Comparison of ENCODE assay signal across 8 mouse cellular contexts in the genomic region with DNA sequence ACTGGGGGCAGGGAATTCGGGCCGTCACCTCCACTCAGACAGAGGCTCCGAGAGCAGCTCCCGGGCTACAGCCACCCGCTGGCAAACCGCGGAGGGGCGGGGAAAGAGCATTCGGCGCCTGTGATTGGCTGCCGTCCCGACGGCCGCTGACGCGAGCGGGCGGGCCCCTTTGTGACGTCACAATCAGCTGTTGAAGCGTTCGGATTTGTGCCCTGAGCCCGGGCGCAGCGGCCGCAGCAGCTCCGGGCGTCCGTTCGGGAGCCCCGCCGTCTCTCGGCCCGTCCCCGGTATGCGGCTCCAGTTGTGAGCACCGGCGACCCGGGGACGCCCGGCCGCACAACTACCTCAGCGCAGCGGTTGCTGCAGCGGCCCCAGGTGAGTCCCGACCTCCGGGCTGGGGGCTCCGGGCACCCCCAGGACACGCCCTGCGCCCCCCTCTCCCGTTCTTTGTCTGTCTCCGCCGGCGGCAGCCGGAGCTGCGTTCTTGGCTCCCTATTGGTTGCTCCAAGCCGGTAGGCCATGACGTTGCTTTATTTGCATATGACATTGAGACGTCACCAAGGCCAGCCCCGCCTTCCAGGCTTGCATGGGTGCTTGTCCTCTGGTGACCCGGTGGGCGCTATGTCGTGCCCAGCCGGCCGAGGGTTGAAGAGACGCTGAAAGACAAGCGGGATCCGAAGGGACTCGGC. TPM values are rescaled to one million over a fixed set of nuclear protein-coding genes. Genes with fewer than 3 reads are reported as not detected.
DNase-seq lines count a peak whose midpoint lies in the region; ATAC-seq and TF ChIP-seq lines count a peak whose summit lies in the region.

No protein-coding gene starts in this region.

- peaks cover 15% of the 10 kb centered on the region for H3K4me1 ChIP-seq in bone marrow macrophage, adult 2 months (ENCODE audit: control insufficient read depth, insufficient read depth, low read length)
- H3K4me1 ChIP-seq in embryonic fibroblast, embryonic 13.5 days (ENCODE audit: control insufficient read depth, insufficient read depth, low read length) = peaks cover 5% of the 10 kb centered on the region
- peaks cover 21% of the 10 kb centered on the region for H3K4me1 ChIP-seq in heart, embryonic 11.5 days (ENCODE audit: control insufficient read depth, insufficient read depth, low read length)
- H3K4me1 ChIP-seq in kidney, embryonic 16.5 days (ENCODE audit: insufficient read depth, low read length) = peaks cover 30% of the 10 kb centered on the region
- peaks cover 33% of the 10 kb centered on the region for H3K4me1 ChIP-seq in liver, adult 2 months (ENCODE audit: control insufficient read depth, insufficient read depth, low read length)

- H3K27ac ChIP-seq in bone marrow macrophage, adult 2 months (ENCODE audit: insufficient read depth, low read depth, low read length) = peak overlapping the region; percentile 90
- H3K27ac ChIP-seq in embryonic fibroblast, embryonic 13.5 days (ENCODE audit: insufficient read depth, low read length) = peak overlapping the region; percentile 91
- peak overlapping the region; percentile 98 for H3K27ac ChIP-seq in heart, embryonic 11.5 days (ENCODE audit: low read depth, low read length)
- peak overlapping the region; percentile 98 for H3K27ac ChIP-seq in kidney, embryonic 16.5 days (ENCODE audit: low read length)
- H3K27ac ChIP-seq in liver, adult 2 months (replicated peaks; ENCODE audit: insufficient read depth, low read depth, low read length) = peak overlapping the region; percentile 99

- TF ChIP-seq POLR2A in bone marrow macrophage, adult 2 months (IDR thresholded peaks at IDR 0.05; ENCODE audit: borderline replicate concordance, low read depth, low read length) = no peak
- TF ChIP-seq POLR2A in embryonic fibroblast, embryonic 13.5 days (IDR thresholded peaks at IDR 0.05; ENCODE audit: low read depth, low read length) = peak; percentile 79
- peak; percentile 69 for TF ChIP-seq POLR2A in liver, adult 2 months (IDR thresholded peaks at IDR 0.05; ENCODE audit: extremely low read depth, insufficient read depth, low read length)
- TF ChIP-seq POLR2A in myocyte (IDR thresholded peaks at IDR 0.05; ENCODE audit: insufficient read length, low read depth) = peak; percentile 90

- peak overlapping the region; percentile 77 for H3ac ChIP-seq in myocyte (ENCODE audit: control insufficient read depth, insufficient read length)

- H3K4me3 ChIP-seq in bone marrow macrophage, adult 2 months (ENCODE audit: insufficient read depth, low read length) = peak overlapping the region; percentile 76
- H3K4me3 ChIP-seq in embryonic fibroblast, embryonic 13.5 days (ENCODE audit: insufficient read depth, low read length) = peak overlapping the region; percentile 71
- peak overlapping the region; percentile 87 for H3K4me3 ChIP-seq in heart, embryonic 11.5 days (ENCODE audit: low read depth, low read length)
- peak overlapping the region; percentile 96 for H3K4me3 ChIP-seq in kidney, embryonic 16.5 days (ENCODE audit: low read length)
- peak overlapping the region; percentile 78 for H3K4me3 ChIP-seq in liver, adult 2 months (ENCODE audit: insufficient read depth, low read depth, low read length)
- H3K4me3 ChIP-seq in myocyte = peak overlapping the region; percentile 57

- ATAC-seq in heart, embryonic 11.5 days (replicated peaks; ENCODE audit: insufficient number of reproducible peaks, low FRiP score, low TSS enrichment) = peak; percentile 89
- ATAC-seq in kidney, embryonic 16.5 days (ENCODE audit: low FRiP score, low TSS enrichment) = peak; percentile 92

- H3K9me3 ChIP-seq in heart, embryonic 11.5 days (replicated peaks; ENCODE audit: control insufficient read depth, low read length) = no peaks in the 10 kb centered on the region
- no peaks in the 10 kb centered on the region for H3K9me3 ChIP-seq in kidney, embryonic 16.5 days (ENCODE audit: low read length)

- DNase-seq in A20 (ENCODE audit: low read depth, low spot score) = peak; percentile 96
- peak; percentile 94 for DNase-seq in liver, adult 2 months (ENCODE audit: extremely low read depth, low read depth, low spot score)
- peak; percentile 97 for DNase-seq in splenic B cell, adult 2 months (ENCODE audit: low read depth, low spot score)

- peak overlapping the region; percentile 63 for H3K4me2 ChIP-seq in heart, embryonic 11.5 days
- H3K4me2 ChIP-seq in kidney, embryonic 16.5 days (replicated peaks; ENCODE audit: low read depth, low read length) = peak overlapping the region; percentile 94
- H3K4me2 ChIP-seq in myocyte (ENCODE audit: low read depth) = peak overlapping the region; percentile 99

- peak overlapping the region; percentile 97 for H3K9ac ChIP-seq in heart, embryonic 11.5 days (ENCODE audit: low read depth, low read length)
- peak overlapping the region; percentile 98 for H3K9ac ChIP-seq in kidney, embryonic 16.5 days (replicated peaks; ENCODE audit: low read length)
- H3K9ac ChIP-seq in liver, adult 2 months (ENCODE audit: low read depth, low read length) = peak overlapping the region; percentile 96

- H3K36me3 ChIP-seq in heart, embryonic 11.5 days (ENCODE audit: control insufficient read depth, insufficient read depth, low read length) = peaks cover 14% of the 10 kb centered on the region
- H3K36me3 ChIP-seq in kidney, embryonic 16.5 days (ENCODE audit: insufficient read depth, low read length) = no peaks in the 10 kb centered on the region
- H3K36me3 ChIP-seq in liver, adult 2 months (ENCODE audit: control insufficient read depth, insufficient read depth, low read length) = peaks cover 21% of the 10 kb centered on the region
- no peaks in the 10 kb centered on the region for H3K36me3 ChIP-seq in myocyte (ENCODE audit: control insufficient read depth, insufficient read depth)
- no peaks in the 10 kb centered on the region for H3K36me3 ChIP-seq in splenic B cell, adult 2 months (ENCODE audit: control insufficient read depth, insufficient read depth, low read length, poor library complexity, severe bottlenecking)

- peaks cover 16% of the 10 kb centered on the region; the same call in 1 of the 2 replicates for H3K79me2 ChIP-seq in liver, adult 2 months (ENCODE audit: control insufficient read depth, insufficient read depth, low read length)
- H3K79me2 ChIP-seq in myocyte (ENCODE audit: control insufficient read depth, insufficient read depth) = peaks cover 12% of the 10 kb centered on the region

- TF ChIP-seq CTCF in bone marrow macrophage, adult 2 months (IDR thresholded peaks at IDR 0.05; ENCODE audit: low read depth, low read length) = no peak
- TF ChIP-seq CTCF in embryonic fibroblast, embryonic 13.5 days (IDR thresholded peaks at IDR 0.05; ENCODE audit: borderline replicate concordance, insufficient read depth, low read length) = no peak
- TF ChIP-seq CTCF in liver, adult 2 months (IDR thresholded peaks at IDR 0.05; ENCODE audit: low read depth, low read length) = no peak

- peaks cover 11% of the 10 kb centered on the region; the same call in 1 of the 2 replicates for H3K27me3 ChIP-seq in heart, embryonic 11.5 days (ENCODE audit: control insufficient read depth, insufficient read depth, low read length)
- H3K27me3 ChIP-seq in kidney, embryonic 16.5 days (ENCODE audit: insufficient read depth, low read length) = peaks cover 9% of the 10 kb centered on the region; the same call in 1 of the 2 replicates
- H3K27me3 ChIP-seq in liver, adult 2 months (ENCODE audit: control insufficient read depth, insufficient read depth, low read length) = no peaks in the 10 kb centered on the region
- H3K27me3 ChIP-seq in myocyte (ENCODE audit: control insufficient read depth, insufficient read depth, insufficient read length) = peaks cover 3% of the 10 kb centered on the region
- H3K27me3 ChIP-seq in splenic B cell, adult 2 months (ENCODE audit: control insufficient read depth, insufficient read depth, low read length, poor library complexity, severe bottlenecking) = no peaks in the 10 kb centered on the region

- WGBS in heart, embryonic 11.5 days (ENCODE audit: insufficient replicate concordance) = under 1% methylated on average over 65 of the region's 68 CpGs
- under 1% methylated on average over 67 of the region's 68 CpGs for WGBS in kidney, embryonic 16.5 days
- under 1% methylated on average over 68 of the region's 68 CpGs for WGBS in liver, adult 2 months

TF ChIP-seq in myocyte, 11 proteins besides CTCF, POLR2A, EP300 and RAD21:
- peak; percentile 95 for TF ChIP-seq POLR2AphosphoS2 (IDR thresholded peaks at IDR 0.05; ENCODE audit: insufficient read length, low read depth)
- TF ChIP-seq MYOD1 (IDR thresholded peaks at IDR 0.05; ENCODE audit: control insufficient read depth in 1 of 3, insufficient read length in 2 of 3, low read depth in 2 of 3) = peak in 2 of 3 experiments; percentile 44 to 55
- TF ChIP-seq MAX (IDR thresholded peaks at IDR 0.05; ENCODE audit: low read depth) = no peak
- TF ChIP-seq MYOG (IDR thresholded peaks at IDR 0.05; ENCODE audit: control insufficient read depth in 1 of 3, insufficient read depth in 1 of 3, insufficient read length in 2 of 3, low read depth in 2 of 3) = peak in 1 of 3 experiments; percentile 73
- no peak for TF ChIP-seq USF1 (IDR thresholded peaks at IDR 0.05; ENCODE audit: low read depth)
- no peak for TF ChIP-seq CEBPB (IDR thresholded peaks at IDR 0.05; ENCODE audit: insufficient read depth, poor library complexity, severe bottlenecking)
- TF ChIP-seq REST (IDR thresholded peaks at IDR 0.05; ENCODE audit: insufficient read depth, insufficient read length) = no peak

RNA-seq across cellular contexts. Expression of a gene that starts 0.9 kb away (rescaled TPM):
- polyA plus RNA-seq in bone marrow macrophage, adult 2 months (2012; ENCODE audit: insufficient read depth, insufficient read length, missing spikeins) = 60.0 and 63.1 TPM in 2 replicates
- 73.2 and 77.7 TPM in 2 replicates for polyA plus RNA-seq in embryonic fibroblast, embryonic 13.5 days (2011; ENCODE audit: insufficient read length, low read depth, missing spikeins)
- polyA plus RNA-seq in heart, embryonic 11.5 days (2014; fragmentation: Nextera tagmentation; extraction: Ambion mirVana) = 69.9 and 96.9 TPM in 2 replicates
- 28.5 and 36.9 TPM in 2 replicates for polyA plus RNA-seq in kidney, embryonic 16.5 days (2015; fragmentation: Nextera tagmentation; extraction: Ambion mirVana)
- total RNA-seq in liver, adult 2 months (2014; rRNA removed) = 54.2 and 60.6 TPM in 2 replicates
- polyA plus RNA-seq in liver, adult 2 months (2012; rRNA removed) = 98.7 and 142 TPM in 2 replicates
- 100 TPM for polyA plus RNA-seq in myocyte (2012; fragmentation: generic; extraction: Trizol)

RNA-seq across cellular contexts. Expression of a gene that starts 24.6 kb away (rescaled TPM):
- 36.7 and 41.7 TPM in 2 replicates for polyA plus RNA-seq in bone marrow macrophage, adult 2 months (2012; ENCODE audit: insufficient read depth, insufficient read length, missing spikeins)
- polyA plus RNA-seq in embryonic fibroblast, embryonic 13.5 days (2011; ENCODE audit: insufficient read length, low read depth, missing spikeins) = 40.6 and 43.9 TPM in 2 replicates
- polyA plus RNA-seq in heart, embryonic 11.5 days (2014; fragmentation: Nextera tagmentation; extraction: Ambion mirVana) = 60.2 and 67.1 TPM in 2 replicates
- polyA plus RNA-seq in kidney, embryonic 16.5 days (2015; fragmentation: Nextera tagmentation; extraction: Ambion mirVana) = 65.0 and 72.5 TPM in 2 replicates
- 9.3 and 11.9 TPM in 2 replicates for total RNA-seq in liver, adult 2 months (2014; rRNA removed)
- 19.5 and 24.0 TPM in 2 replicates for polyA plus RNA-seq in liver, adult 2 months (2012; rRNA removed)
- 27.0 TPM for polyA plus RNA-seq in myocyte (2012; fragmentation: generic; extraction: Trizol)

Comparison
In these comparisons a context has a peak if more than half of its experiments do, and no peak if none do; other contexts are left out.
1. Peak in every context shown above with its lines: DNase-seq, ATAC-seq, H3K4me3 ChIP-seq and H3K27ac ChIP-seq.